Mouse (Mus musculus) spleen, adult 18-20 months (tissue): ENCODE results near the gene Teddm2.

Source experiments
- DNase-seq, 2 experiments: peaks; one replicate each; pipeline ENCODE4 v3.0.0; 2022; ENCODE audit warnings: mixed read lengths in 2 of 2

Teddm2 gene

GRCm38 (mm10) chr1:153899731-153900380 is at the start of gene Teddm2, which contains the start of gene Glul:
TSS of gene Teddm2 (minus strand) at chr1:153900228.
TSS of gene Glul (plus strand) at chr1:153899944.
- DNase-seq = peak; percentile 91 to 95

GRCm38 (mm10) chr1:153947837-153948236 is 47.8 kb upstream of the Teddm2 start:
- no peak for DNase-seq

- no peak for DNase-seq
Measured at GRCm38 (mm10) chr1:153946971-153947370, 46.9 kb upstream of the Teddm2 start.

DNA sequence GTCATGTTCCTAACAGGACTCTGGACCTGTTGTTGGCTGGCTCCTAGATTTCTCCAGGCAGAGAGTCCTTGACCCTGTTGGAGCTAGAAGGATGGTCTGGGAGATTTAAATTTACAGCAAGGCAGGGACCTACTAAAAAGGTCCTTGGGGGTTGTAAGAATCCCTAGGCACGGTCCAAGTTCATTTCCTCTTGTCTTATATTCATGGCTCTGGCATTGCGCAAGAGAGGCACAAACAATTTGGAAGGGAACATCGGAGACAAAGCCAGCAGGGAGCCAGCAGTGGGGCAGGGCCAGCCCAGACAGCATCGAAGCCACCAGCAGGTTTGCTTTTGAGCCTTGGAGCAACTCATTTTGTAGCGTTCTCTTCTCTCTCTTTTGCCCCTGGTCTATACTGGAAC is 45.2 kb upstream of the Teddm2 start:
- DNase-seq = no peak

GRCm38 (mm10) chr1:153940986-153941385 is 41.0 kb upstream of the Teddm2 start:
- no peak for DNase-seq

DNA sequence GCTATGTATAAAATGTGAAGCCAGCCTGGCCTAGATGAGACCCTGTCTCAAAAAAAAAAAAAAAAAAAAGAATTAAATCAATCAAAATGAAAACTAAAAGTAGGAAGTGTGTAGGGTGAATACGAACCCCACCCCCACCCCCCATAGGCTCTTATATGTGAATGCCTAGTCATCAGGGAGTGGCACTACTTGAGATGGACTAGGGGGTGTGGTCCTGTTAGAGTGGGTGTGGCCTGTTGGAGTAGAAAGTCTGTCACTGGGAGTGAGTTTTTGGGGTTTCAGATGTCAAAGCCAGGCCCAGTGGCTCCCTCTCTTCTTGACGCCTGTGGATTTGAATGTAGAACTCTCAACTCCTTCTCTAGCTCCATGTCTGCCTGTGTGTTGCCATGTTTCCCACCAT is 37.0 kb upstream of the Teddm2 start:
- DNase-seq = no peak

DNA sequence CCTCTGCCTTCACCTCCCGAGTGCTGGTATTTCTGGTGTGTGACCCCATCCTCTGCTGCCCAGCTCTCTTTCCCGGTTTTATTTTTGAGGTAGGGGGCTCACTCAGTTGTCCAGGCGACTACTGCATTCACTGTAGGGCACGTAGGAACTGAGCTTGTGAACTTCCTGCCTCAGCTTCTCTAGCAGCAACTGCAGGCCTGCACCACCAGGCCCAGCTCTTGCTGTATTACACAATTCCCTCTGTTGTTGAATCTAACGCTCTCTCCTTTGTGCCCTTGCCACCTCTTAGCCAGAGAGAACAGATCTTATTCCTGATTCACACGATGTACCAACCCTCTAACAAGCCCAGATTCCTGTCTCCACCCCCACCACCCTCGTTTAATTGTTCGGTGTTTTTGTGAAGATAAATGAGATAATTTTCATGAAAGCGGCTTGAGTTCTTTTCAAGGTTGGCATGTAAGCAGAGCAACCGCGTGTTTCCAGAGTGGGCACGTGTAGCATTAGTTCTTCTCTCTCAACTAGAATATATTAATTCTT is 35.9 kb upstream of the Teddm2 start:
- no peak for DNase-seq

- no peak for DNase-seq
Measured at GRCm38 (mm10) chr1:153933772-153934171, 33.7 kb upstream of the Teddm2 start.

- no peak for DNase-seq
Measured at GRCm38 (mm10) chr1:153930431-153930830, 30.4 kb upstream of the Teddm2 start.

GRCm38 (mm10) chr1:153924395-153925385 is 24.7 kb upstream of the Teddm2 start:
- no peak for DNase-seq

DNA sequence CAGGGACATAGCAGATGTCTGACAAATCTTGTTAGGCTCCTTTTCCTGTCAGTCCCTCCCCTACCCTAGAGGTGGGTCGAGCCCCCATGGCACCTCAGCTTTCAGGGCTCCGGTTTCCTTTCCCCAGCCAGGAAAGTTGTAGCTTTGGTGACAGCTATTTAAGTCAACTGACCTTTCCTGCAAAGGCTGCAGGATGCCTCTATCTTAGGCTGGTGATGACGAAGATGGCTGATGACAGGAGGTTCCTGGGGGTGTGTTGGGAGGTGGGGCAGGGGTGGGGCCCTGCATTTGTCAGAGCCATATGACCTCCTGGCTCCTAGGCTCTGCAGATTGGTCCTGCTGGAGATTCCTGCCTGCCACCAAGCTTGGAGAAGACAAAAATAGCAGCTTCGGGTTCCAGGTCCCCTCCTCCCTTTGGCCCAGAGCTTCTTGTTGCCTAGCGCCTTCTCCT is 22.6 kb upstream of the Teddm2 start:
- no peak for DNase-seq

DNA sequence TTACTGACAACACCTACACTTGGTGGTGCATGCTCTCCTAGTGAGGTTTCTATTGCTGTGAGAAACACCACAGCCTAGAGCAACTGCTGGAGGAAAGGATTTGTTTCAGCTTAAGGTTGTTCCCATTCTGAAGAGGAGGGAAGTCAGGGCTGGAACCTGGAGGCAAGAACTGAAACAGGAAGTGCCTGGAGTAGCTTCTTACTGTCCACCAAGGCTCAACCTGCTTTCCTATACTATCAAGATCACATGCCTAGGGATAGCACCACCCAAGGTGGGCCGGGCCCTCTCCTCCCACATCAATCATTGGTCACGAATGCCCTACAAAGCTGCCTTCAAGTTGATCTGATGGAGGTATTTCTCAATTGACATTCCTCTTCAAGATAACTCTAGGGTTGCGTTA is 21.6 kb upstream of the Teddm2 start:
- no peak for DNase-seq

DNA sequence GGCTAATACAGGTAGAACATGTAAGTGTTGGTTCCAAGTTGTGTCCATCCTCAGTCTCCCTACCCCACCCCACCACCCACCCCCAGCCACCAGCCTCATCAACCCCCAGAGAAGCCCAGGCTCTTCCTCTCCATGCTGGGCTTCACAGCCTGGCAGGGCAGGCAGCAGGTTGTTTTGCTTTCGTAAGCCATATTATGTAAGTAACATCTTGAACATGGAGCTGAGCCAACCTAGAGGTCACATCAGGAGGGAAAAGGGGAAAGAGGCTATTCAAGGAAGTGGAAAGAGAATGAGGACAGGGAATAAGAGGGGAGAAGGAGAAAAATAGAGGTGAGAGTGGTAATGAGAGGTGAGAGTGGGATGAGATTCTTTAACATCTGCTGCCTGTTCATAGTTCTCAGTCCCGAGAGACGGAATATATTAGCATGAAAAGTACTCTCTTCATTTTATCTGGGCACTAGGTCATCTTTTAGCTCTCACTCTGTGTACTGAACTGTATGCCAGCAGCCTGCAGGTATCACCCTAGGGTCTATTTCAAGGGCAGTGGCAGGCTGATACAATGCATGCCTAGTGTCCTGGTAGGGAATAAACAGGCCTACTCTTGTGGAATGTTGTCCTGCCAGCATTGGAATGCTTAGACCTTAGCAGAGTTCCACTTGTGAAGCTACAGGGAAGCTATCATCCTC is 18.6 kb upstream of the Teddm2 start:
- no peak for DNase-seq

- DNase-seq = no peak
Measured at GRCm38 (mm10) chr1:153913869-153914268, 13.8 kb upstream of the Teddm2 start.

DNA sequence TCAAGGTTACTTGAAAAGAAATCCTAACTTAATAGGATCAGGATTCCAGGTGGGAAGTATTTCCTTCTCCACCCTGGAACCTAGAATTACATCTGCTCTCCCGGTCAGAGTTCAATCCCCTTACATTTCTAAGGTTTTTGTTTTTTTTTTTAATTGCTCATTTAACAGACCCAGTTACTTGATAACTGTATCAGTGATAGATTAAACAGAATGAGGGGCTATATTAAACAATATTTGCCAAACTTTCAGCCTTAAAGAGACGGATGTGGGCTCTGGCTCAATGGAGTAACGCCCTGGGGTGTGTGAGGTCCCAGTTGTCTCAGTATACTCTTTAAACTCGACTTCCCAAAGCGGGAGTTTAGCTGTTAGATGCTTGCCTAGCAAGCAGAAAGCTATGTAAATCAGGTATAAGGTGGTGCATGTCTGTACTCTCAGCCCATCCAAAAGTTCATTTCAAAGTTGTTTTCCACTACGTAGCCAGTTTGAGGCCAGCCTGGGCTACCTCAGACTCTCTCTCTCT is 11.3 kb upstream of the Teddm2 start:
- no peak for DNase-seq

DNA sequence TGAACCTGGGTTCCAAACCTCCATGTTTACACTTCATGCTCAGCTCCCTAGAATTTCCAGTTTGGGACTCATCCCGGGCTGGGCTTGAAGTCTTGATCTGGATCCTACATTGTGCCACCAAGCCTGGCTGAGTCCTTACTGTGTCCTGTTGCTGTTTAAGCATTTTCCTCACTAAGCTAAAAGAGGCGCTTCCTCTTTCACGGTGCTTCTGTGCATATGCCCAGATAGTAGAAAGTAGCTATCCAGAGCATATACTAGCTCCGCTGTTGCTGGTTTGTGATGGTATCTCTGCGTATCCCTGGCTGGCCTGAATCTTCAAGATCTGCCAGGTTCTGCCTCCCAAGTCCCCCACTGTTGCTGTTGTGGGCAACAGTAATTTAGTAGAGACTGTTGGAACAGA is 10.4 kb upstream of the Teddm2 start:
- DNase-seq = no peak

DNA sequence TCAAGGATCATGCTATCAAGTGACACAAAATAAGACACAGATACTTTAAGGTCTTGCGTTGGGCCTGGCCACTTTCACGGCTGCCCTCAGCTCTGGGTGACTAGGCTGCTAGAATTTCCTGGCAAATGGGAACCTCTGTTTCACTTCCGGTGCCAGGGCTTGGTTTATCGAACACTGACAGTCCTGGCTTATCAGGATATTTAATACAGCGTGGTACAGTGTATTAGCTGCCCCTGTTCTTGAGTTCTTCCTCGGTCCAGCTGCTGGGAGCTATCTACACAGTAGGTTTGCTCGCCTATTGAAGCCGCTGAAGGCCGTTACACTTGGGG is 9.9 kb upstream of the Teddm2 start:
- no peak for DNase-seq

GRCm38 (mm10) chr1:153909213-153909962 is 9.4 kb upstream of the Teddm2 start:
- DNase-seq = no peak

- no peak for DNase-seq
Measured at GRCm38 (mm10) chr1:153908741-153909140, 8.7 kb upstream of the Teddm2 start.

DNA sequence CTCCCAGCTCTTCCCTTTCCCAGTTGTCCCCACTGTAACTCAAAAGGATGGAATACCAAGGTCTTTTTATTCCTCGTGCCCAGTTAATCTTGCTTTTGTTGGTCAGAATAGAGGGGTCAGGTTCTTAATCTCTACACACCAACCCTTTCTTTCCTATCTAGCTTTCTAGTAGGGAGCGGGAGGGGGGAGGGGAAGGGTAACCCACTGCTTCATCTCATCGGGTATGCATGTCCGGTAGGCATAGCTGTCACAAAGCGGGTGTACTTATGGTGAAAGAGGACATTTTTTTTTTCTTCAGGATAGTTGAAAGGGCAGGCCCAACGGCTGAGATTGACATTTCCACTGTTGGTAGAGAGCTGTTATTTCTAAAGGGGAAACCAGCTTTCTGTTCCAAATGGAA is 8.2 kb upstream of the Teddm2 start:
- DNase-seq = no peak

DNA sequence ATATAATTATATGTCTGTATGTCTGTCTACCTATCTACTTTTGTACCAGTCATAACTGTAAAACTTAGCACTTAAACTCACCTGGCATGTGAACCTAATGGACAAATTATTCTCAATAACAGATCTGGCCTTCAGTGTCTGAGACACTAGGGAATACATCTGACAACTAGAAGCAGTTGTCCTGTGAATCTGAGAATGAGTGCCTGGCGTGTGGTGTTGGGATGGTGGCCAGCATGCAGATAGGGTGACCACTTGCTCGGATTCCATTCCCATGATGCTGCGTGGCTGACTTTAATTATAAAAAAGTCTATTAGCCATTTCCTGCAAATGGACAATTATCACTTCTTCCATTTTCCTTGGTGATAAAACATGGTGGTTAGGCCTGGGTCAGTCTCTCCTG is 5.9 kb upstream of the Teddm2 start:
- no peak for DNase-seq

DNA sequence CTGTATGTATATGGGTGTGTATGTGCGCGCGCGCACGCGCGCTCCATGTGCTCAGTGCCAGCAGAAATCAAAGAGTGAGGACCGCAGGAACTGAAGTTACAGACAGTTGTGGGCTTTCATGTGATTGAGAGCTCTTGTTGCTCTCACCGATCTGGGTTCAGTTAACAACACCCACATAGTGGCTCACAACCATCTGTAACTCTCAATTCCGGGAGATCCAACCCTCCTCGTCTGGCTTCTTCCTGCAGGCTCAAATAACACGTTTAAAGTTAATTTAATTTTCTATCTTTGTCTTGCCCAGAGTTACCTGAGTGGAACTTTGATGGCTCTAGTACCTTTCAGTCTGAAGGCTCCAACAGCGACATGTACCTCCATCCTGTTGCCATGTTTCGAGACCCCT is 4.2 kb upstream of the Teddm2 start:
- DNase-seq = no peak
